Mouse (Mus musculus): ENCODE measurements around the gene Thy1.

DNA sequence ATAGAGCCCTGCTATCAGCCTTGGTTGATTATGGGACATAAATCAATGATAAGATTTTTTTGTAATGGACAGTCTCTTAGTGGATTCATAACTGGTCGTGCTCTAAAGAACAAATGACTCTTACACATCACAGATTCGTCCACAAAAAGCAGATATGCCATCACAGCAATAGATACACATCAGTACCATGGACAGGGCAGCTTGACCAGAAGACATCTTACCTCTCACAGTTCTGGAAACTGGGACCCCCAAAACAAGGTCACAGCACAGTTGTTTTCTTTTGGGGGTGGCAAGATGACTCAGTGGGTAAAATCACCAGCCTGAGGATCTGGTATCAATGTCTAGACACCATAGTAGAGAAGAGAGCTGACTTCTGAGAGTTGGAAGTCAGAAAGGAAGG lies 35.9 kb upstream of the Thy1 start:
- no peak for TF ChIP-seq RCOR1 (IDR thresholded peaks at IDR 0.05; ENCODE audit: low read depth, low read length)
- TF ChIP-seq BHLHE40 (IDR thresholded peaks at IDR 0.05; ENCODE audit: borderline replicate concordance, low read depth, low read length): no peak
- no peak for TF ChIP-seq HCFC1 (IDR thresholded peaks at IDR 0.05; ENCODE audit: low read depth, low read length)
